ENCODE assay signal across 10 mouse cellular contexts in the genomic region with DNA sequence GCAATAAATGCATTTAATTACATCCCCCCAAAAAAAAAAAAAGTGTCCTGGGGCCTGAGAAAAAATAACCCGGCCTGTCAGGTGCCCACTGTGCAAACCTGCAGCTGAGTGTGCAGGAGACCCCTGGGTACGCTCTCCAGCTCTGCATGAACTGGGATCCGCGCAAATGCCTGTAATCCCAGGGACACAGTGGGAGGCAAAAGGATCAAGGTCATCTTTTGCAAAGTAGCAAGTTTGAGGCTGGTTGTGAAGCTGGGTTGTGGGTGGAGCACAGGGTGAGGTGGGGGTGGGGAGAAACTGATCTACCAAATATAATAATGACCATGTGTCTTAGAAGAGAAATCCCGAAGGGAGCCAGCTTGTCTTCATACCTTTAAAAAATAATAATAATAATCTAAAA. TPM values are rescaled to one million over a fixed set of nuclear protein-coding genes. Genes with fewer than 3 reads are reported as not detected.
A peak's percentile ranks its signal among the peaks of the same experiment; 100 is the strongest.
DNase-seq lines count a peak whose midpoint lies in the region; ATAC-seq and TF ChIP-seq lines count a peak whose summit lies in the region.
"Had no signal": no experiment of that assay in that cellular context is flagged by ENCODE, and none has a peak within 500 bp of the region (broad histone marks: within the 10 kb centered on the region; RNA-seq: fewer than 3 reads in every experiment).

No protein-coding gene starts in this region.

- no peaks in the 10 kb centered on the region for H3K36me3 ChIP-seq in embryonic facial prominence, embryonic 13.5 days
- H3K36me3 ChIP-seq in embryonic facial prominence, embryonic 10.5 days (replicated peaks): peaks cover 14% of the 10 kb centered on the region
- H3K36me3 ChIP-seq in lung, embryonic 14.5 days (ENCODE audit: insufficient read depth): no peaks in the 10 kb centered on the region
- H3K36me3 ChIP-seq in limb, embryonic 14.5 days (ENCODE audit: control insufficient read depth, insufficient read depth, low read length): 0 out of 2 replicates have a peak, but pooled peaks cover 4% of the 10 kb centered on the region
- H3K36me3 ChIP-seq in stomach, embryonic 15.5 days: 0 out of 2 replicates have a peak, but pooled peaks cover 4% of the 10 kb centered on the region

- DNase-seq in embryonic facial prominence, embryonic 10.5 days (ENCODE audit: low spot score): no peak
- DNase-seq in lung, embryonic 14.5 days: no peak
- no peak for DNase-seq in lung, adult 2 months
- DNase-seq in limb, embryonic 14.5 days (ENCODE audit: low spot score): no peak
- no peak for DNase-seq in embryo, embryonic 9.5 days (ENCODE audit: extremely low spot score)
- DNase-seq: adrenal gland, postnatal 10 days; gastrocnemius, postnatal 25 days had no signal

- TF ChIP-seq POLR2A in lung, adult 2 months (IDR thresholded peaks at IDR 0.05; ENCODE audit: borderline replicate concordance, extremely low read depth, low read depth, low read length): no peak
- TF ChIP-seq POLR2A in limb, embryonic 14.5 days (IDR thresholded peaks at IDR 0.05; ENCODE audit: borderline replicate concordance, extremely low read depth, insufficient read depth, insufficient read length): no peak

- H3K4me3 ChIP-seq in embryonic facial prominence, embryonic 13.5 days: no peak overlapping the region
- no peak overlapping the region for H3K4me3 ChIP-seq in embryonic facial prominence, embryonic 10.5 days
- H3K4me3 ChIP-seq in lung, embryonic 14.5 days (ENCODE audit: low read depth, low read length): no peak overlapping the region; the same call in 1 of the 2 replicates
- no peak overlapping the region for H3K4me3 ChIP-seq in lung, adult 2 months (replicated peaks; ENCODE audit: extremely low read depth, low read depth, low read length)
- H3K4me3 ChIP-seq in limb, embryonic 14.5 days (replicated peaks; ENCODE audit: low read length): no peak overlapping the region
- H3K4me3 ChIP-seq in stomach, embryonic 15.5 days (replicated peaks): peak overlapping the region; percentile 81; the same call in 1 of the 2 replicates

- no peak overlapping the region for H3K27ac ChIP-seq in embryonic facial prominence, embryonic 13.5 days
- H3K27ac ChIP-seq in embryonic facial prominence, embryonic 10.5 days (replicated peaks): no peak overlapping the region
- H3K27ac ChIP-seq in lung, embryonic 14.5 days (ENCODE audit: low read depth): no peak overlapping the region
- no peak overlapping the region for H3K27ac ChIP-seq in limb, embryonic 14.5 days (replicated peaks; ENCODE audit: low read depth, low read length)
- H3K27ac ChIP-seq in stomach, embryonic 15.5 days: no peak overlapping the region

- H3K9me3 ChIP-seq in embryonic facial prominence, embryonic 13.5 days: no peaks in the 10 kb centered on the region
- H3K9me3 ChIP-seq in embryonic facial prominence, embryonic 10.5 days: no peaks in the 10 kb centered on the region
- no peaks in the 10 kb centered on the region for H3K9me3 ChIP-seq in lung, embryonic 14.5 days (ENCODE audit: low read depth, low read length)
- H3K9me3 ChIP-seq in limb, embryonic 14.5 days (ENCODE audit: control insufficient read depth, low read length): no peaks in the 10 kb centered on the region
- H3K9me3 ChIP-seq in stomach, embryonic 15.5 days: no peaks in the 10 kb centered on the region

- H3K4me2 ChIP-seq in embryonic facial prominence, embryonic 13.5 days: peak overlapping the region; percentile 100; the same call in 1 of the 2 replicates
- peak overlapping the region; percentile 99 for H3K4me2 ChIP-seq in lung, embryonic 14.5 days
- peak overlapping the region; percentile 99; the same call in 1 of the 2 replicates for H3K4me2 ChIP-seq in limb, embryonic 14.5 days (replicated peaks; ENCODE audit: low read depth, low read length, severe bottlenecking)
- peak overlapping the region; percentile 96 for H3K4me2 ChIP-seq in stomach, embryonic 15.5 days

- peaks cover 4% of the 10 kb centered on the region for H3K27me3 ChIP-seq in embryonic facial prominence, embryonic 13.5 days
- peaks cover 22% of the 10 kb centered on the region for H3K27me3 ChIP-seq in embryonic facial prominence, embryonic 10.5 days (replicated peaks; ENCODE audit: low read depth, poor library complexity, severe bottlenecking)
- H3K27me3 ChIP-seq in lung, embryonic 14.5 days (ENCODE audit: insufficient read depth, low read length): no peaks in the 10 kb centered on the region
- H3K27me3 ChIP-seq in limb, embryonic 14.5 days (ENCODE audit: control insufficient read depth, insufficient read depth, low read length): no peaks in the 10 kb centered on the region
- H3K27me3 ChIP-seq in stomach, embryonic 15.5 days (replicated peaks): no peaks in the 10 kb centered on the region

- no peak overlapping the region for H3K9ac ChIP-seq in embryonic facial prominence, embryonic 13.5 days
- no peak overlapping the region for H3K9ac ChIP-seq in lung, embryonic 14.5 days
- H3K9ac ChIP-seq in limb, embryonic 14.5 days (ENCODE audit: low read depth, low read length, severe bottlenecking): no peak overlapping the region
- H3K9ac ChIP-seq in stomach, embryonic 15.5 days: no peak overlapping the region

- H3K4me1 ChIP-seq in embryonic facial prominence, embryonic 13.5 days: peaks cover 14% of the 10 kb centered on the region
- H3K4me1 ChIP-seq in embryonic facial prominence, embryonic 10.5 days: peaks cover 27% of the 10 kb centered on the region
- no peaks in the 10 kb centered on the region; the same call in 1 of the 2 replicates for H3K4me1 ChIP-seq in lung, embryonic 14.5 days (ENCODE audit: insufficient read depth)
- H3K4me1 ChIP-seq in lung, adult 2 months (ENCODE audit: control insufficient read depth, insufficient read depth, low read length): peaks cover 4% of the 10 kb centered on the region
- peaks cover 5% of the 10 kb centered on the region for H3K4me1 ChIP-seq in limb, embryonic 14.5 days (ENCODE audit: control insufficient read depth, insufficient read depth, low read length)
- H3K4me1 ChIP-seq in stomach, embryonic 15.5 days: peaks cover 11% of the 10 kb centered on the region; the same call in 1 of the 2 replicates

- no peak for TF ChIP-seq CTCF in lung, embryonic 14.5 days (IDR thresholded peaks at IDR 0.05; ENCODE audit: low read depth)
- TF ChIP-seq CTCF in lung, adult 2 months (IDR thresholded peaks at IDR 0.05; ENCODE audit: insufficient read depth, low read length): no peak

- 38% methylated on average over 5 of the region's 5 CpGs for WGBS in embryonic facial prominence, embryonic 13.5 days
- 62% methylated on average over 5 of the region's 5 CpGs for WGBS in embryonic facial prominence, embryonic 10.5 days
- WGBS in lung, embryonic 14.5 days: 70% methylated on average over 5 of the region's 5 CpGs
- WGBS in lung, adult 2 months: 84% methylated on average over 5 of the region's 5 CpGs
- WGBS in limb, embryonic 14.5 days: 40% methylated on average over 5 of the region's 5 CpGs
- WGBS in stomach, embryonic 15.5 days: 61% methylated on average over 5 of the region's 5 CpGs

- no peak for ATAC-seq in embryonic facial prominence, embryonic 13.5 days (ENCODE audit: insufficient number of reproducible peaks, insufficient read depth, low FRiP score, low TSS enrichment, low read depth)
- ATAC-seq in lung, embryonic 14.5 days (ENCODE audit: insufficient read depth): no peak
- ATAC-seq in limb, embryonic 14.5 days (ENCODE audit: low FRiP score, low read depth): no peak
- ATAC-seq in stomach, embryonic 15.5 days (ENCODE audit: insufficient read depth, low FRiP score, low read depth): no peak
- no peak for ATAC-seq in monocyte, adult 5-6 weeks (replicated peaks; ENCODE audit: insufficient number of reproducible peaks, low FRiP score, low TSS enrichment, poor library complexity, severe bottlenecking)

RNA-seq across cellular contexts. Expression of a gene that starts 1.8 kb away (rescaled TPM):
- polyA plus RNA-seq in embryonic facial prominence, embryonic 13.5 days (2015; fragmentation: Nextera tagmentation; extraction: Ambion mirVana): 10.5 and 12.3 TPM in 2 replicates
- 13.0 and 13.5 TPM in 2 replicates for polyA plus RNA-seq in embryonic facial prominence, embryonic 10.5 days (2016; fragmentation: Nextera tagmentation; extraction: Ambion mirVana)
- 28.9 and 31.3 TPM in 2 replicates for polyA plus RNA-seq in lung, embryonic 14.5 days (2014; fragmentation: Nextera tagmentation; extraction: Ambion mirVana)
- 4.9 and 5.9 TPM in 2 replicates for polyA plus RNA-seq in lung, adult 2 months (2012; rRNA removed)
- polyA plus RNA-seq in limb, embryonic 14.5 days (2012; rRNA removed): 8.1 and 9.3 TPM in 2 replicates
- polyA plus RNA-seq in limb, embryonic 14.5 days (2014; fragmentation: Nextera tagmentation; extraction: Ambion mirVana): 22.5 and 27.0 TPM in 2 replicates
- polyA plus RNA-seq in stomach, embryonic 15.5 days (2015; fragmentation: Nextera tagmentation; extraction: Ambion mirVana): 24.6 and 28.1 TPM in 2 replicates
- 18.7 to 39.0 TPM (median 26.6 TPM) in 3 replicates for total RNA-seq in monocyte, adult 5-6 weeks (2017)
